Mouse (Mus musculus) erythroid progenitor cell, adult 5-6 weeks (primary cell): Measurements from ENCODE around the gene Ankrd44. TPM values are rescaled to one million over a fixed set of nuclear protein-coding genes. Genes with fewer than 3 reads are reported as not detected.

ENCODE experiments used
- ATAC-seq: replicated peaks from 2 replicates; pipeline ENCODE4 v1.8.0; 2016; ENCODE audit warnings: moderate number of reproducible peaks, mild to moderate bottlenecking, moderate TSS enrichment, inconsistent platforms; ENCODE audit not compliant: poor library complexity, low FRiP score, severe bottlenecking
- total RNA-seq, 2 experiments: library from RNA; stranded (forward) in 1 of 2; stranded (reverse) in 1 of 2; fragments of 150-400 nt in 1 of 2; fragments of 186-747, 209-891 nt in 1 of 2; gene quantifications; 2 replicates each; pipeline versions ENCODE4 v1.2.3 to v1.2.4; 2015 to 2017; ENCODE audit warnings: low replicate concordance in 2 of 2

Gene Ankrd44
- total RNA-seq, 2 experiments from 2014 or later, result 13.4 to 47.4 TPM

GRCm38 (mm10) chr1:54734917-54735664 is 191.1 kb downstream of the Ankrd44 start:
- ATAC-seq, result no peak

- ATAC-seq, result no peak
Observed at GRCm38 (mm10) chr1:54729316-54729715, 196.9 kb downstream of the Ankrd44 start.

GRCm38 (mm10) chr1:54726555-54726954 is 199.6 kb downstream of the Ankrd44 start:
- ATAC-seq, result no peak

- no peak for ATAC-seq
Observed at GRCm38 (mm10) chr1:54716921-54717320, 209.3 kb downstream of the Ankrd44 start.

- no peak for ATAC-seq
Observed at GRCm38 (mm10) chr1:54715061-54715760, 211.0 kb downstream of the Ankrd44 start.

DNA sequence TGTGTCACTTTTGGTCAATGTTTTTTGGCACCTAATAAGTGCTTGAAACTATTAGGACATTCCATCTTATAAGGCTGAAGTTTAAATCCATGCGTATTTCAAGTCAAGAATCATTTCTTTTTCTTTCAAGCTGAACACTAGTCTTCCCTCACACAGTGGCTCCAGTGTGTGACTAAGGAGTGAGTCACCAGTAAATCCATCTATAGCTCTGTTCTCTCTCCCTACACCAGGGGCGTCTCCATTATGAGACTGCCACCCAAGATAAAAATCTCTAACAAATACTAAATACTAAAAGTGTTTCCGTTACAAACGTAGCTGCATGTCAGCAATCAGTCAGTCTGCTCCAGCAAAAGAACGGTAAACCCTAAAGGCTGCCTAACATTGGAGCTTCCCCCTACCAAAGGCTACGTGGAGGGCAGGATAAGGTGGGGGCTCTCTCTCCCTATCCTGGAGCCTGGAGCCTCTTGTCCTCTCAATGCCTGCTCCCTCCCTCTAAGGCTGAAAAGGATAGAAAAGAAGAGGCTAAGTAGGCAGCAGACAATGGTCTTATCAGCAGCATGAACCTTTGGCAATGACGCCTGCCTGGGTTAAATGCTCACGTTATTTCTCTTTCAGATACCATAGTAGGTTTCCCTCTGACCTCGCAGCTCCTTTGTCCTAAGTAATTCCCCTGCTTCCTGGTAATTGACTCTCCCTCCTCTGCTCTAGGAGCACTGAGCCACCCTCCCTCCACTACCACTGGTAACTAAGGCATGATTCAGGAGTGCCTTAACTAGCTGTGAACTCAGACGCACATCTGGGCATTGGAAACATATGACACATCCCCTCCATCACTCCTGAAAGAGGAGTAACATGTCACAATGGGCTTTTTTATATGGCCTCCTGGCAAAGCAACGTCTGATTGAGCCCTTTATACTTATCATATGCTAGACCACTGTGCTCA is 212.7 kb downstream of the Ankrd44 start:
- no peak for ATAC-seq

- no peak for ATAC-seq
Observed at GRCm38 (mm10) chr1:54711568-54711967, 214.6 kb downstream of the Ankrd44 start.

DNA sequence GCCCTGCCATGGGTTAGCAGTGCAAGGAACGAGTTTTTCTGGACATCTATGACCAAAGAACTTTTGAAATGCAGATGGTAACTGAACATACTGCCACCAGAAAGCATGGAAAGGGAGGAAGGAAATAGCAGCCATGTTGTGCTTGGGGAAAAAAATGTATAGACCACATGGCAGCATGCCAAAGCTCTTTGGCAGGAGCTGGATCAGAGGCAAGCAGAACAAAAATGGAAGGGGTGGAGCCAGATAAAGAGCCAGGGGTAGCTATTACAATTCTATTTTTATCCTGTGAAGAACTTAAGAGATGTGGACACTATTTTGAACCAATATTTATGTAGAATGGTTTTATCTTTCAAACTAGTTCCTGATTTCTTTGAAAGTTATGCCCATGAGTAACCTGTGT is 215.6 kb downstream of the Ankrd44 start:
- ATAC-seq, result no peak

- no peak for ATAC-seq
Observed at GRCm38 (mm10) chr1:54707888-54708565, 218.2 kb downstream of the Ankrd44 start.

- no peak for ATAC-seq
Observed at GRCm38 (mm10) chr1:54707036-54707887, 218.9 kb downstream of the Ankrd44 start.

- ATAC-seq, result no peak
Observed at GRCm38 (mm10) chr1:54706621-54707020, 219.6 kb downstream of the Ankrd44 start.

- no peak for ATAC-seq
Observed at GRCm38 (mm10) chr1:54703466-54703865, 222.7 kb downstream of the Ankrd44 start.

GRCm38 (mm10) chr1:54702918-54703317 is 223.3 kb downstream of the Ankrd44 start:
- no peak for ATAC-seq

- ATAC-seq, result no peak
Observed at GRCm38 (mm10) chr1:54695396-54695795, 230.8 kb downstream of the Ankrd44 start.

- ATAC-seq, result no peak
Observed at GRCm38 (mm10) chr1:54691824-54692223, 234.4 kb downstream of the Ankrd44 start.

DNA sequence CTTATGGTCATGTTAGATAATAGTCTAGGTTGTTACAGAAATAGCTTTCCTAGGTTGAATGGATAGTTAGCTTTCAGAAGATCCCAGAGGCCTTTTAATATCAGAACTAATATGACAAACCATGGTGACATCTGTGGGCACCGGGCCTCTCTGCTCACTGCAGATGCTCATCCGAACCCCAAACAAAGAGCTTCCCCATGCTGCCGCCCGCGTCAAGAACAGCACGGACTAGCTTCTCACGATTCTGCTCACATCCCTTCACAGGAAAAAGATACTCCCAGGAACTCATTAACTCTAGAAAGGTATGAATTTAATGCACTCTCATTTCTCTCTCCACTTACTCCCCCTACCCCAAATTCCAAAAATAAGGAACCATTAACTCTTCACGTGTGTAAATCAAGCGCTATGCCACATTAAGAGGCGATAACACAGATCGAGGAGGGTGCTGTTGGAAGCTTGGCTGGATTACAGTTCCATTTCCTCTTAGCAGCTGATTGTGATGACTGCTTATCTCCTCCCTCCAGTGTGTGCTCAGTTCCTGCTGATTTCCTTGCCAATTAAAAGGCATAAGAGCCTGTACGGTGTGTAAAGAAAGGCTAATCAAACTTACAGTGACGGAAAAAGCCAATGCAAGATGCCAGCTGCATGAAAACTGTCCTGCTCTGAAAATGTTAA is 235.8 kb downstream of the Ankrd44 start:
- ATAC-seq, result no peak

DNA sequence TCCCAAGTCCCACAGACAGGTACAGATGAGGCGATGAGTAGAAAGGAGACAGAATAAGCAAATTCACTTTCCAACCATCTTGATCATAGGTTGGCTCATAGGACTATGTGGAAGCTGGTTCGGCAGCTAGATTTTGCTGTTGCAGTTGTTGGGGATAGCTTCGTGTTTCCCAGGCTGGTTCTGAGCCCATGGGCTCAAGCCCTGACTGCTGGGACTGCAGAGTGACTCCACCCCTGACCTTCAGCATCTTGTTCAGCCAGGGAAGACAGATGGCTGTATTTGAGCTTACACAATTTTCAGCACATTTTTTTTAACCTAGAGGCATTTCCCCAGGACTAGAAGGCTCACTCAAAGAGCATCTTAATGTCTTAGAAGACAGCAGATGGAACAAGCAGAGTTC is 237.7 kb downstream of the Ankrd44 start:
- ATAC-seq, result no peak

GRCm38 (mm10) chr1:54684316-54684715 is 241.9 kb downstream of the Ankrd44 start:
- ATAC-seq, result no peak
